Mouse (Mus musculus) yolk sac, embryonic 10.5 days (tissue): ENCODE results near the gene Gmeb1.
"Not testable (repeated sequence)": the region's sequence is repeated elsewhere in the genome, so short reads cannot be mapped to it uniquely, and the experiment has no call there.

ENCODE experiments used
- DNase-seq: peaks from one replicate; pipeline ENCODE4 v3.0.0-alpha.2; 2017; ENCODE audit warnings: low spot score

Gmeb1 gene

DNA sequence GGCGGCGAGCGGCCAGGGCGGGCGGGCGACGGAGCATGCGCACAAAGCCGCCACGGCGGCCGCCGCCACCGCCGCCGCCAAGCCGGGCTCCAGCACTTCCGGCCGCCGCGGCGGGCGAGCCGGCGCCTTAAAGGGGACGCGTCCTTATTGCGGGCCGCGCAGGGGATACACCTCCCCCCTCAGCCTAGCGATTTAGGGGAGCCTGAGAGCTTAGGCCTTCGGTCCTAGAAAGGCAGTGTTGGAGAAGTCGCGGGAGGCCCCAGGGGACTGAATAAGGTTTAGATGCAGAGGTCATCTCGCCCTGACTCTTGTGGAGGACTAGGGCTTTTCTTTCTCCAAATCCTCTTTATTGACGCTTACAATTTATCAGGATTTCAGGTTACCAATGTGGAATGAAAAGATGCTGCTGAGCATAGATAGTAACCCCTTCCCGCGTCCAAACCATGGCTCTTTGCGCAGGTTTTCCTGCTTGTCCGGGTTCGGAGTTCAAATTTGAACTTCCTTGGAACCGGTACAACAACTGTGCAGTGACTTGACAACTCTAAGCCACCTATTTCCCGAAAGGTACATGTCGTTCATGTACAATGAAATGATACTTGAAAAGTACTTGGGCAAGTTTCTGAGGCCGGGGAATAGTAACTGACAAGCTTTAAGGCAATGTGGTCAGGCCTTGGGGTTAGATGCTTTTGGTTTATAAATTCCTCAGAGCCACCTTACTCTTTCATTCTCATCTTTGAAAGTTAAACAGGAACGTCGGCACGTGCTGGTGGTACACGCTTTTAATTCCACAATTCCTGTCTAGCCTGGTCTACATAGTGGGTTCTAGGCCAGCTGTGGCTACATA lies at the start of gene Gmeb1:
Gmeb1 (minus strand) TSS at position 89 of the 844 bp plus-strand sequence.
- DNase-seq = peak; percentile 61

DNA sequence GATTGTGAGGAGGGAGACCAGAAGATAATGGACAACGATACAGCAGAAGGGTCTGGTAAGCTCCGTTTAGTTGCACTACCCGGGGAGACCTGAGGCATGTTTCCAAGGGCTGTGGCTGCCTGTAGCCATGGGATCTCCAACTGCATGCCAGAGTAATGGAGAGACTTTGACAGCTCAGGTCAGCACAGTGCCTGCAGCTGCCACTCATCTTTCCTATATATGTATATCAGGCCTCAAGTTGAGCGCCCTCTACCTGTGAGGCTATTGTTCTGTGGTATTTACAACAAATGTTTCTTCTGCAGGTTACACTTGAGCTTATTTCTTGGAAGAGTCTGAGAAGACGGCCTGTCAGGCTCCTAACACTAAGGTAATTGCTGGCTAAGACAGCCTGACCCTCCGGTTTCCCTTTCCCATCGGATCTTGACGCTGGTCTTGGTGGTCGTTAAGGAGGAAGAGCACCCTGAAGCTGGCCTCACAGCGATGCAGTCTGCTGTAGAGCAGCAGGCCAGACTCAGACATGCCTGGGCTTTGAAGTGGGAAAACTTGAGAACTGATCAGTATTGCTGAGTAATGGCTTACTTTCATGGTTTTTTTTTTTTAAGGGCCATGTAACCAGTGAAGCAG lies 48.6 kb upstream of the Gmeb1 start:
- peak; percentile 47 for DNase-seq

DNA sequence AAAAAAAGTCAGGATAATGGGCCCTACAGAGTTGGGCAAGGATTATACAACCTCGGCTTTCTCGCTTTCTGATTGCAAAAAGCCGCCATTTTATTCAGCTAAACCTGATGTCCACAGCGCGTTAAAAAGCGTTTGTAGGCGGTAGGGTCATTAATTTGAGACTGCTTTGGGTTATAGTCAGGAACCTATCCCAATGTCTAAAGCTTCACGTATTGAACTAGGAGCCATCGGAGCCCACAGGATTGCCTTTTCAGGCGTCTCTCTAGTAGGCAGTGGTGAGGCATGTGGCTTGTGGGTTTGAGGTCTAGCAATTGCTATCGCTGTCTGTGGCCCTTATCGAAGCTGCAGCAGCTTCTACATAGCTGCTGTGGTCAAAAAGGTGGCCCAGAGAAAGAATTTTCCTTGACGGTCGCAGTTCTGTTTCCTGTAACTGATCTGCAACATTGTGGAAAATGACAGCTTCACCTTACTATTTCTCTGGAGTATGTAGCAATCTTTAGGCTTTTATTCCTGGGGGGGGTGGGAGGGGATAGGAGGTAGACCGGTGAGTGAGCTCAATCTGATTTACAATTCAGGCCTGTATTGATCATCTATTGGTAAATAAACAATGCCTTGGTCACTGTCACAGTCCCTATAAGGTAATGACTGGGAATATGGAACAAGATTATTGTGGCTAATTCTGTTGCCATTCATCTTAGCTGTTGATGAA lies 47.9 kb upstream of the Gmeb1 start:
- DNase-seq = peak; percentile 23

DNA sequence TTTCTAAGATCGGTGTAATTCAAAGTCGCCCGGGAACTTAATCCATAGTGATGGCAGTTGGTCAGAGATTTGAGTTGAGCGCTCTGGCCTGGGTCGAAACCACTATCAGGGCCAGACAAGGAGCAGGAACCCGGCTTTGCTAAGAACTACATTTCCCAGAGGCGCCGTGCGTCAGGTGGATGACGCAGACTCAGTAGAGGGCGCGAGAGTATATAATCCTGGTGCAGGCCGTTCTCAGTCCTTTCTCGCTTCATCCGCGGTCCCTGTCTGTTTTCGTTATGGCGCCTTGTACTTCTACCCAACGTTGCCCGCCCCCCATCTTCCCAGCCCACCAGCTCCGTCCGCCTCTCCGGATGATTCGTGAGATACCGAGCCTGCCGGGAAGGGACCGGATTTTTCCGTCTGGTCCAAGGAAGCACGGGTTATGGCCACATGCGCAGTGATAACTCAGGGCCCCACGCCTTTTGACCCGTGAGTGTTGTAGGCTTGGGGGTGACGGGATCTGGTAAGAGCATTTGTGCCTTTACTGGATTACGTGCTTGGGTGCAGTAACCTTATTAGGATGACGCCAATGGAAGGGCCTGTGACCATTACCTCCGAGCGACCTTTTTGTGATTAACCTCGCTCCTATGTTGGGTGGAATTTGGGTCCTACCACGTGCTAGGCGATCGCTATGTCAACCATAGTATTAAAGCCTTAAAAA lies 47.2 kb upstream of the Gmeb1 start:
- DNase-seq = peak; percentile 91

DNA sequence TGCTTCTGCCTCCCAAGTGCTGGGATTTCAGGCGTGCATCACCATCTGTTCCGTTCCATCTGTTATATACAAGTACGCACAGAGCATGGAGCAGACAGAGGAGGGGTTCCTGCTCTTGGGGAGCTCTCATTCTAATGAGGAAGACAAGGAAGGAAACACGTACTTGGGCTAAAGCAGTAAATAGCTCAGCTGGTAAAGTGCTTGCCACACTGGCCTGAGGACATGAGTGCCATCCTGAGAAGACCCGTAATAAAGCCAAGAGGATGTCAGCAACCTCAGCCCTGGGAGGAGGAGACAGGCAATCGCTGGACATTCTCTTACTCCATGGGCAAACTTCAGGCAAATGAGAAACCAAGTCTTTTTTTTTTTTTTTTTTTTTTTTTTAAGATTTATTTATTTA lies 44.6 kb upstream of the Gmeb1 start:
- no peak for DNase-seq

DNA sequence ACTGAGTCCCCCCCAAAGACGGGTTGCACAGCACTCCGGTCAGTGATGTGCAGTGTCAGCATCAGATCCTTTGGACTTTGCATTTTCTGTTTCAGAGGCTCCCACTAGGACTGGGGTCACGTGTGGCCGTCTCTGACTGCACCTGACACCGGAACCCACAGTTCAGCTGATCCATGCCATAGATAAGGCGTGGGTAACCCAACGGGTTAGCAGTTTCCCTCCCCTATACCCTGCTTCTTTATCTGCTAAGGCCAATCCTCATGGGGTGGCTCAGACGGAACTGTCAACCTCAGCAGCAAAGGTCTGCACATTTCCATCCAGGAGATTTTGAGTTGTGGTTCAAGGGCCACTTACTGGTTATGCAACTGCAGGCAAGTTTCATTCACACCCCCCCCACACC lies 43.9 kb upstream of the Gmeb1 start:
- DNase-seq = peak; percentile 63

DNA sequence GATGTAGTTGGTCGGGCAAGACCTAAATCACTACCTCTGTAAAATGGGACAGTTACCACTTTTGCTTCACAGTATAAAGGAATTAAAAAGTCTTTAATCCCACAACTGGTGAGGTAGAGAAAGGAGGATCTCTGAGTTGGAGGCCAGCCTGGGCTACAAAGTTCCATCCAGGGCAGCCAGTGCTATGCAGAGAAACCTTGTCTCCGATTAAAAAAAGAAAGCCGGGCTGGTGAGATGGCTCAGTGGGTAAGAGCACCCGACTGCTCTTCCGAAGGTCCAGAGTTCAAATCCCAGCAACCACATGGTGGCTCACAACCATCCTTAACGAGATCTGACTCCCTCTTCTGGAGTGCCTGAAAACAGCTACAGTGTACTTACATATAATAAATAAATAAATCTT lies 42.1 kb upstream of the Gmeb1 start:
- not testable (repeated sequence) for DNase-seq

DNA sequence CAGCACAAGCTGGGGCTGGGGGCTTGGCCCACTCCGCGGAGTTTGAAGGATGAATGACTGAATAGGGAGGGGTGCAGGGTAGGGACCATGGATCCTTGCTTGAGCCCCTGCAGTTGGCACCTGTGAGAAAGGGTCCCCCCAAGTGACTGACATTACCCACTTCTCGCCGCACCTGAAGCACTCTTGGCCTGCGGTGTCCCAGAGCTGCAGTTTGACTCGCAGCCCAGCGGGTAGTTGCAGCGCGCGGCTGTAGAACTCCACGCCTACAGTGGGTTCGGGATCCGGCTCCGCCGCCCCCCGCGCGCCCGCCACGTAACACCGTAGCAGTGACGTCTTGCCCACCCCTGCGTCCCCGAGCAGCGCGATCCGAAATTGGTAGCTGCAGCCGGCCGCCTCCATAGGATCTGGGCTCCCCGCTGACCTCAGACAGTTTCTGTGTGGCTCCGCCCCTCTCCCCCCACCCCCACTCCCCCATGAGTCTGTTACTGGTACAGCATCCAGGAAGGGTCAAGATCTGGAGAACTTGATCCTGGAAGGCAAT lies 41.6 kb upstream of the Gmeb1 start, which contains the start of gene Rab42:
Rab42 (minus strand) TSS at position 447 of the 541 bp plus-strand sequence.
- DNase-seq = peak; percentile 79

DNA sequence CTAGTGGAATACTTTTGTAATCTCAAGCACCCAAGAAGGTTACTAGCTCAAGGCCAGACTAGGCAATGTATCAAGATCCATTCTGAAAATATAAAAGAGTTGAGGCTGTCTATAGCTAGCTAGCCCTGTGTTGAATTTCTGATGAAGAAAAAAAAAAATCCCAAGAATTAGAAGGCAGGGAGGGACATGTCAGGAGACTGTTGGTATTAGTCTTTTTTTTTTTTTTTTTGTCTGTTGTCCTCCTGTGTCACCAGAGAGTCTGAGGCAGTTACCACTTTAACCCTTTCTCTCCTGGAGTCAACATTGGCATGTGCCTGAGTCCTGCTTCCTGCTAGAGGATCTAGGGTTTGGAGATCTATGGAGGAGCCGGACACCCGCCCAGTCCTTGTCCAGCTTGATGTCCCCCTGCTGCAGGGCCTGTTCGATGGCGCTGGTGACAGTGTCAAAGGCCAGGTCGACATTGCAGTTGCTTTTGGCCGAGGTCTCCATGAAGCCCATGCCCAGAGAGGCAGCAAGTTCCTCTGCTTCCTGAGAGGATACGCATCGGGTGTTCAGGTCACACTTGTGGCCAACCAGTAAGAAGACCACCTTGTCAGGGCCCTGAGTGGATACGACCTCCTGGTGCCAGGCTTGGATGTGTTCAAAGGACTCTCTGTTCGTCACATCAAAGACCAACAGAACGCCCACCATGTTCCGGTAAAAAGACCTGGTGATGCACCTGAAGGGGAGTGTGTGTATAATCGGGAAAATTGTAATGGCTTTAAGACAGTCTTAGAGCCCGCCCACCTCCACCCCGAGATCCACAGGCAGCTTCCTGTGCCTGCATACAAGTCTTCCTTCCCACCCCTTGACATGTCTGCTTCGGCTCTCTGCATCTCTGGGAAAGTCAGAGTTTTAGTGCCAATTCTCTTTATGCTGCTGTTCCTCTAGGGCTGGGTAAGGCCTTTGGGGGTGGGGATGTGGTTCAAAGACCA lies 40.9 kb upstream of the Gmeb1 start:
- DNase-seq = no peak

DNA sequence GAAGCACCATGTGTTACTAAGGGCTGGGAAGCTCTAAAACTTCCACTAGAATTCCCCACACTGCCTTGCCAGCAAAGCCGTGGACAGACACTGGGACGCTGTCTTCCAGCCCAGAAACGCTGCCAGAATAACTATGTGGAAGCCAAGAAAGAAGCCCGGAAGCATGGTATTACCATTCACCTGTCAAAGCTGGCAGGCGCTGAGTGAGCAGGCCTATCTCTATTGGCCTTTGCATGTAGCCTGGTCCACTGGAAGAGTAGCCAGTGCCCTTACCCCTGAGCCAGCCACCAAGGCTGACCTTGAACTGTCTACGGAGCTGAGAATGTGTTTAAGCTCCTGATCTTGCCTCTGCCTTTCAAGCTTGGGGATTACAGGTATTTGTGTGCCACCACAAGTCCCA lies 40.1 kb upstream of the Gmeb1 start:
- DNase-seq = no peak

DNA sequence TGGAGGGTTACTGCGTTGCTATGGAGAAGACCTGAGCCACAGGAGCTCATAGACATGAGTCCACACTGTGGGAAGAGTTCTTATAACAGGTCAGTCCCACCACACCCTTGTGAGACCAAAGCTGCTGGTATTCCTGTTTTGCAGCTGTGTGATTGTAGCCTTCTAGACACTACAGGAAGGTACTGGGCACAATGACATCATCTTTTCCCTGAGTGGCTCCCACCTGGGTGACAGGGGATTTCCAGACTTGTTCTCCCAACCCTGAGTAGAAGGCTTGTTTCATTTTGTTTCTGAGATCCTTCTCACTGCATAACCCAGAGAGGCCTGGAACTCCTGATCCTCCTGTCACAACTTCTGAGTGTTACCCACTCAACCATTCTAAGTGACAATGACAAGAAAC lies 38.4 kb upstream of the Gmeb1 start:
- DNase-seq = no peak

DNA sequence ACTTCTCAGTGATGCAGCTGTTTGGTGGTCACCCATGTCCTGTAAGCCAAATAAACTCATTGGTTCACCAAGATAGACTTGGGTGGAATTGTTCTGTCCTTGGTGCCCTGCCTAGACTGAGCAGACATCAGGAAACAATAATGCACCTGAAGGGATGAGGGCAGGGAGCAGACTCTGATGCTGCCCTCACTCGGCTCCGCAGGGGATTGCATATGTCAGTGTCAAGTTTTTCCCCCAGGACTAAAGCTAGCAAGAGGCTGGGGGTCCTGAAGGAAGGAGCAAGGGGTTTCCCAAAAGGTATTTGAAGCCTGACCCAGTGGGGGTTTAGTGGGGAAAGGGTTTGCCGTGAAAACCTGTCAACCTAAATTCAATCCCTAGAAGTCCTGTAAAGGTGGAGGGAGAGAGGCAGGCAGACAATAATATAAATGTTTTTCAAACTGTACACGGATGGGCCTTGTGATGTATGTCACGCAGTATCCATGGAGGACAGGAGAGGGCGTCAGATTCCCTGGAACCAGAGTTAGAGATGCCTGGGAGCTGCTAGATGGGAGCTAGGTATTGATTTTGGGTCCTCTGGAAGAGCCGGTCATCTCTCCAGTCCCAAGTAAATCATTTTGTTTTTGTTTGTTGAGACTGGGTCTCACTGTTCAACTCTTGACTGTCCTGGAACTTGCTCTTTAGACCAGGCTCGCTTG lies 34.4 kb upstream of the Gmeb1 start:
- DNase-seq = no peak

DNA sequence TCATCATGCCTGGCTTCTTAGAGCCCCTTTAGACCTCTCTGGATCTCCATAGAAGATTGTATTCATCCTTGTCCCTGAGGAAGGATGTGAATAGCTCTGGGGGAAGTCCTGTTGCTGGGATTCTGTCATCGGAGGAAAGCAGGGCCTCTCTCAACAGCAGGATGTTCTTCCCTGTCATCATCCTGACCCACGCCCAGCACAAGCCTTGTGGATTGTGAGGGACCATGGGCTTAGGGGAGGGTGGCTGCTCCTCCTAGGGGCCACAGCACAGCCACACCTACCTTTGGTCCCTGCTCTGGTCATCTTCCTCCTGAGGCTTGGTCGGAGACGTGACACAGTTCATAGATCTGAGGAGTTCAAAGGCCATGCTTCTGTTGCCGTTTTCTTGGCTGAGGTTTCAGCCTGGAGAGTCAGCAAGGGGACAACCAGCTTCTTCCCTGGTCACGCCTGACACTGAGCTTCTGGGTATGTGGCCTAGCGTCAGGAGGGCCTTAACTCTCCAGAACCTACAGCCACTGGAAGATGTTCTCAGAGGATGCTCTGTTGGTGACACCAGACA lies 32.4 kb upstream of the Gmeb1 start:
- DNase-seq = no peak

DNA sequence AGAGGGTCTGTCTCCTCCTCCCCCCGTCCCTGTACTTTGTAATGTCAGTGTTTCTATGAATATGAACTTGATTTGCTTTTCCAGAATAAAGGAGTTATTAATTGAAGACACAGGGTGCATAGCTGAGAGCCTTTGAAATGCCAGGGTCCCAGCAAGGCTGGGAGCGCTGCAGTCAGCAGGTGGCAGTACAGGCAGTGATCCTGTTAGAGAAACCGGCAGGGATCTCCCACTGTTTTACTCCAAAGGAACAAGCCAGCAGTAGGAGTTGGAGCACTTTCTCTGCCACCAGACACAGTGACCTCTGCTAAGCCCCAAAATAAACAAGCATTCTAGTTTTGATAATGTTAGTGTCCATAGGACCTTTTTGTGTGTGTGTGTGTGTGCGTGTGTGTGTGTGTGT lies 31.6 kb upstream of the Gmeb1 start:
- DNase-seq = no peak

DNA sequence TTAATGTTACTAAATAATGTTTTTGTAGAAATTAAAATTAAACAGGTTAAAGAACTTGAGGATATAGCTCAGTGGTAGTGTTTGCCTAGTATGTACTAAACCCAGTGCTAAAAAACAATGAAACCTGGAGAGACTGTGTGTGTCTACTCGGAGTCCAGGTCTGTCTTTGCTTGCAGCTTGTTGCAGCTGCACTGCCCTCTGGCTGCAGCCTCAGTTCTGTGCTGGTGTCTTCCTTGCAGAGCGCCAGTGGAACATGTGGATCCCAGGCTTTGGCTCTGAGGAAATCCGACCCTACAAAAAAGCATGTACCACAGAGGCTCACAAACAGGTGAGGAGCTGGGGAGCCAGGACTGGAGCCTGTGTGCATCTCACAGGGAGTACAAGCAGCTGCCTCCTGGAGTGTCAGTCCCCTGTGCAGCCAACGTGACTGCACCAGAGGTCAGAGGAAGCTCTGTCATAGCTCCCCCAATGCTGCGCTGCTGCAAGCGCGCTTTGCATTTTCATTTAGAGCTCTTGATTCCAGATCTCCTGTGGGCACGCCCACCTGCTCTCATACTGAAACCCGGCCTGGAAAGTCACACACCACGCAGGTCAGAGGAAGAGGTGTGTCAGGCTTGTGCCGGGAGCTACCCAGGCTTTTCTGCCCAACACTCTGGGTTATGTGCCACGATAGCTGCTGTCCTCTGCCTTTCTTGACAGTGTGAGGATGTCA lies 30.4 kb upstream of the Gmeb1 start:
- DNase-seq = no peak

DNA sequence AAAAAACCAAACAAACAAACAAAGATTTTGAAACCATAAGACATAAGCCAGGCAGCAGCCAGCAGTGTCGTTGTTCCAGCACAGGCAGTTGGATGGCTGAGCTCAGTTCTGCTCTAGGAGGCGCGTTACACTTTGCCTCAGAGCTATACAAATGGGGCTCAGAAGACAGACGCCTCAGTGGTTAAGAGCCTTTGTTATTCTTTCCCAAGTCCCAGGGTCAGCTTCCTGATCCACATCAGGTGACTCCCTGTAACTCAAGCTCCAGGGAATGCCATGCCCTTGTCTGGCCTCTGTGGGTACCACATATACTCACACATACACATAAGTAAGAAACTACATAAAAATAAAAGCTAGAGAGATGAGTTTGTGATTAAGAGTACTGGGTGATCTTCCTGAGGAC lies 29.7 kb upstream of the Gmeb1 start:
- no peak for DNase-seq

DNA sequence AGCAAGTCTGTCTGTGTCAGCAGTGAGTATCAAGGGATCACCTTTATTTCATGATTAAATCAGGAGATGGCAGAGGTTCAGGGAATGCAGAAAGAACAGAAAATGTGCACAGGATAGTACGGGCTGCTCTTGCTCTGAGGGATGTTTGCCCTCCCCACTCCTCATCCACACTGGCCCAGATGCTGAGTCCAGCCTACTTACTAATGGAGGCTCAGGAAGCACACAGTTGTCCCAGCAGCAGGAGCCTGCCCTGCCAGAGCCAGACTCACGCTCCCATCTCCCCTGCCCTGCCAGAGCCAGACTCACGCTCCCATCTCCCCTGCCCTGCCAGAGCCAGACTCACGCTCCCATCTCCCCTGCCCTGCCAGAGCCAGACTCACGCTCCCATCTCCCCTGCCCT lies 27.4 kb upstream of the Gmeb1 start:
- not testable (repeated sequence) for DNase-seq

DNA sequence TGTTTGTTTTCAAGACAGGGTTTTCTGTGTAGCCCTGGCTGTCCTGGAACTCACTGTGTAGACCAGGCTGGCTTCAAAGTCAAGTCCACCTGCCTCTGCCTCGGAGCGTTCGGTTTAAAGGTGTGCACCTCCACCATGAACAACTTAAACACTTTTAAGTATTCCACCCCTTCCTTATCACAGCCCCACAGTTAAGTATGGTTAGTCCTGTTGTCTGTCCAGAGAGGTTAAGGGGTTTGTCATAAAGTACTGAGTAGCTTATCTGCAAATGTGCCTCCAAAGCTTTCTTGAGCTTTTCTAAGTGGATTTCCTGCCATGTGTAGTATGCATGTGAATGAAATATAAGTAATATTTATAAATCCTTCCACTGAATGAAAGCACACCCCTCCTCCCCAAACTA lies 14.5 kb upstream of the Gmeb1 start:
- DNase-seq = no peak

DNA sequence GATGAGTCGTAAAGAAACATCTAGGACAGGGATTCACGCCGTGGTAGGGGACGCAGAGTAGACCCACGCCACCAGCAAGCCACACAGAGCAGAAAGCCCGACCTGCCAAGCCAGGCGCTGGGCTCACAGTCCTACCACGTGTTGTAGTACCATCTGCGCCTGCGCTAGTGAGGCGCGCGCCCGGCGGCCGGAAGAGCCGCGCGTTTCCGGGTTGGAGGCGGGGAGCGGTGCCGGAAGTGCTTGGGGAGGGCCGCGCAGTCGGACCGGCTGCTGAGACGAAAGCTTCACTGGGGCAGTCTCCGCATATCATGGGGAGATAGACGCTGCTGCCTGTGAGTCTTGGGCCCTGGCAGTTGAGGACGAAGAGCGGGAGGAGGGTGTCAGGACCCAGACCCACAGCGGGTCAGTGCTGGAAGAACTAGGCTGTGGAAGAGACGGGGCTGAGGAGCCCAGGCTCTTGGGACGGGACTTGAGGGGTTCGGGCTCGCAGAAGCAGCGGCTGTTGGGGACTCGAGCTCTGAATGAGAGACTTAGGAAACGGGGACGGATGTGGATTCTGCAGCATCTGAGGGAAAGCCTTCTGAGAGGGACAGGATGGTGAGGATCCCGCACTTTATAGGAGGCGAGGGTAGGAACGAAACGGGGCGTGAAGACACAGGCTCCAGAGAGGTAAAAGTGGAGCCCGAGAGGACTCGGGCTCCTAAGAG lies 12.9 kb upstream of the Gmeb1 start, which contains the start of gene Taf12:
Taf12 (plus strand) TSS at position 220 of the 707 bp plus-strand sequence.
- DNase-seq = peak; percentile 94
